Mouse (Mus musculus) stomach, postnatal 0 days (tissue): ENCODE results near the gene Bach1. TPM values are rescaled to one million over a fixed set of nuclear protein-coding genes. Genes with fewer than 3 reads are reported as not detected.

Experiments
- ATAC-seq: fragments of 200-750 bp; cut with Nextera tagmentation; 2 replicates; pipeline ENCODE4 v1.8.0; 2017; ENCODE audit not compliant: low FRiP score, low TSS enrichment
- DNase-seq: peaks from one replicate; pipeline ENCODE4 v3.0.0-alpha.2; 2016; ENCODE audit warnings: low spot score
- H3K27ac ChIP-seq: fragments of 300-500 bp; sonication (generic); replicated peaks from 2 replicates; pipeline ENCODE4 v1.5.1; 2014; ENCODE audit warnings: mild to moderate bottlenecking, control low read depth
- H3K27me3 ChIP-seq: fragments of 300-500 bp; sonication (generic); 2 replicates; pipeline ENCODE4 v1.6.1; 2014; ENCODE audit warnings: low read length; ENCODE audit not compliant: control insufficient read depth, insufficient read depth
- H3K36me3 ChIP-seq: fragments of 300-500 bp; sonication (generic); 2 replicates; pipeline ENCODE4 v1.6.1; 2014; ENCODE audit warnings: low read length, mixed read lengths; ENCODE audit not compliant: control insufficient read depth, insufficient read depth
- H3K4me1 ChIP-seq: fragments of 300-500 bp; sonication (generic); replicated peaks from 2 replicates; pipeline ENCODE4 v1.6.1; 2014; ENCODE audit warnings: antibody characterized with exemption; ENCODE audit not compliant: control insufficient read depth, insufficient read depth
- H3K4me2 ChIP-seq: fragments of 300-500 bp; sonication (generic); replicated peaks from 2 replicates; pipeline ENCODE4 v1.6.1; 2014; ENCODE audit warnings: low read depth, mild to moderate bottlenecking, control low read depth, moderate library complexity
- H3K4me3 ChIP-seq: fragments of 300-500 bp; sonication (generic); 2 replicates; pipeline ENCODE4 v1.5.1; 2014; ENCODE audit warnings: low read depth, low read length, control low read depth
- H3K9ac ChIP-seq: fragments of 300-500 bp; sonication (generic); 2 replicates; pipeline ENCODE4 v1.6.1; 2014; ENCODE audit warnings: mild to moderate bottlenecking, low read length, control low read depth, mixed read lengths
- H3K9me3 ChIP-seq: fragments of 300-500 bp; sonication (generic); 2 replicates; pipeline ENCODE4 v1.6.1; 2016; ENCODE audit warnings: low read length; ENCODE audit not compliant: control insufficient read depth
- CTCF ChIP-seq: IDR thresholded peaks from 2 replicates; pipeline ENCODE4 v1.5.1; 2016; ENCODE audit warnings: antibody characterized with exemption, low read depth, mild to moderate bottlenecking, moderate library complexity
- EP300 ChIP-seq: optimal IDR thresholded peaks from 2 replicates; pipeline ENCODE3; 2016; ENCODE audit warnings: antibody characterized with exemption
- WGBS: fragments of 180-500 bp; shearing (Covaris S2); extraction: QIAGEN DNeasy Blood & Tissue Kit; methylation state at CpG from one replicate; pipeline ENCODE4 v1.1.7; 2014; 5-methylcytosine and 5-hydroxymethylcytosine counted together
- polyA plus RNA-seq: library from polyadenylated mRNA; unstranded; fragments of >200 nt; fragmentation: Nextera tagmentation; extraction: Ambion mirVana; gene quantifications from 2 replicates; pipeline ENCODE4 v1.2.1, GENCODE M21; 2015

The Bach1 gene
- polyA plus RNA-seq, 1 experiment from 2014 or later, result 5.3 TPM

DNA sequence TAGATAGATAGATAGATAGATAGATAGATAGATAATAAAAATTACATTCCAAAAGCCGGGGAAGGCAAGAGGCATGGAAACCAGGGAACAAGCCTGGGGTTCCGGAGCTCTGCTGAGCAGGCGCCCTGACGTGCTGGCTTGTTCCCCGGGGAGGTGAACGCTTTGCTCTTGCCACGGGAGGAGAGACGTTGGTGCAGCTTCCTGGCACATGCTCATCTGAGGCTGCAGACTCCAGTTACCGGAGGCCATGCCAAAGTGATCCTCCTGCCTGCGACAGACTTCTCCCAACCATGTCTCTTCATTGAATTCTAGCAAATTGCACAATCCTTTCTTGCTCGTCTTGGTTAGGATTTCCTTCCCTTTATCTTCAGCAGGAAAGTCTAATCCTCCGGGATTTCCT lies 27.4 kb upstream of the Bach1 start:
- TF ChIP-seq CTCF, result no peak
- no peak for TF ChIP-seq EP300
- Histone ChIP-seq H3K4me2 (no peak overlapping the region), H3K9me3 (no peaks in the 10 kb centered on the region), H3K4me1 (no peaks in the 10 kb centered on the region), H3K9ac (no peak overlapping the region), H3K4me3 (no peak overlapping the region), H3K27ac (no peak overlapping the region), H3K27me3 (no peaks in the 10 kb centered on the region), H3K36me3 (no peaks in the 10 kb centered on the region)
- no peak for ATAC-seq
- WGBS, result 64% methylated on average over 12 of the region's 12 CpGs
- DNase-seq, result no peak

DNA sequence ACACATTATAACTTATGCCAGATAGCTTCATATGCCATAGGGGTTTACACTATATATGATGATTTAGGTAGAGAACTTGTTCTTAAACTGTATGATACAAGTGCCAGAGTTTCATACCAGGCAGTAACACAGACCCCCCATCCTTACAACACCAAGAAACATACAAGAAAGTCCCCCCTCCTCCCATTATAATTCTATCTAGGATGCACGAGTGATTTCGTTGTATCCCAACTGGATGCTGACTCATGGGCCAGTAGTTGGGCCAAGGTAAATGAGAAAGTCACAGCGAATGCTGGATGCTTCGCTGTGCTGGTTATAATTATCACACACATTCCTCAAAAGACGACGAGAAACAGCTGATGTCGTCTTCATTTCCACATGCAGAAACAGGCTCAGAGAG lies 25.6 kb upstream of the Bach1 start:
- no peak for ATAC-seq
- Histone ChIP-seq H3K9ac (no peak overlapping the region), H3K36me3 (no peaks in the 10 kb centered on the region), H3K4me1 (no peaks in the 10 kb centered on the region), H3K4me2 (no peak overlapping the region), H3K9me3 (no peaks in the 10 kb centered on the region), H3K27me3 (no peaks in the 10 kb centered on the region), H3K4me3 (no peak overlapping the region), H3K27ac (no peak overlapping the region)
- TF ChIP-seq EP300 (no peak), CTCF (no peak)
- no peak for DNase-seq
- 72% methylated on average over 7 of the region's 7 CpGs for WGBS

DNA sequence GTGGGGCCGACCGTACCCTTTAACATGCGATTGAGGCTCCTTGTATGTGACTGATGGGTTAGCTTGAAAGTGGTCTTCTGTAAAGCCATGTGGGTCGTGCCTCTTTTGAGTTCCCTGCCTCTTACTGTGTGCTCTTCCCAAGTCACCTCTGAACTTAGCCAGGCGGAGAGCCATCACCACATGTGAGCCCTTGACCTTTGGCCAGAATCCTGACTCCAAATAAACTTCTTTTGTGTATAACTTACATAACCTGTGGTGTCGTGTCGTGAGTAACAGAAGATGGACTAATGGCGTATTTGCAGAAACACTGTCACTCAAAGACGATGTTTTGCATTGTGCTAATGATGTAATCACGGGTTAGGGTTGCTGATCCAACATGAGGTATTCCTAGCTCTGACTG lies 22.6 kb upstream of the Bach1 start:
- Histone ChIP-seq H3K27ac (no peak overlapping the region), H3K36me3 (no peaks in the 10 kb centered on the region), H3K4me1 (no peaks in the 10 kb centered on the region), H3K4me2 (no peak overlapping the region), H3K27me3 (no peaks in the 10 kb centered on the region), H3K9ac (no peak overlapping the region), H3K4me3 (no peak overlapping the region), H3K9me3 (no peaks in the 10 kb centered on the region)
- no peak for TF ChIP-seq EP300
- TF ChIP-seq CTCF, result no peak
- WGBS, result 46% methylated on average over 10 of the region's 10 CpGs
- DNase-seq, result no peak
- no peak for ATAC-seq

DNA sequence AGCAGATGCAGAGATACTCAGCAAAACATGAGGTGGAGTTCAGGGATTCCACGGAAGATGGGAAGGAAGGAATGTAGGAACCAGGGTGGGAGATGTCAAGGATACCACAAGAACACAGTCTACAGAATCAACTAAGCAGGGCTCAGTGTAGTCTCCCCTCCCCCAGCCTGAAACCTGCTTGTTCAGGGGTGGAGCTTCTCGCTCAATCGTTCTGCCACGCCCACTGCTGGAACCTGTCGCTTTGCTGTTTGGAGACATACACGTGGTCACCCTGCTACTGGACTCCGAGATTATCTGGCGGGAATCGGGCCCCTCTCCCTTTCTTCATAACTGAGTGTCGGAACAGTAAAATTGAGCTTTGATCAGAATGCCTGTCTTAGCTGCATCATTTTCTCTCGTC lies 20.1 kb upstream of the Bach1 start:
- DNase-seq (peak; percentile 53), ATAC-seq (no peak)
- Histone ChIP-seq H3K9ac (no peak overlapping the region), H3K27ac (no peak overlapping the region), H3K27me3 (no peaks in the 10 kb centered on the region), H3K36me3 (no peaks in the 10 kb centered on the region), H3K4me3 (no peak overlapping the region), H3K4me1 (no peaks in the 10 kb centered on the region), H3K4me2 (no peak overlapping the region), H3K9me3 (no peaks in the 10 kb centered on the region)
- TF ChIP-seq EP300 (no peak), CTCF (no peak)
- WGBS, result 62% methylated on average over 11 of the region's 11 CpGs

DNA sequence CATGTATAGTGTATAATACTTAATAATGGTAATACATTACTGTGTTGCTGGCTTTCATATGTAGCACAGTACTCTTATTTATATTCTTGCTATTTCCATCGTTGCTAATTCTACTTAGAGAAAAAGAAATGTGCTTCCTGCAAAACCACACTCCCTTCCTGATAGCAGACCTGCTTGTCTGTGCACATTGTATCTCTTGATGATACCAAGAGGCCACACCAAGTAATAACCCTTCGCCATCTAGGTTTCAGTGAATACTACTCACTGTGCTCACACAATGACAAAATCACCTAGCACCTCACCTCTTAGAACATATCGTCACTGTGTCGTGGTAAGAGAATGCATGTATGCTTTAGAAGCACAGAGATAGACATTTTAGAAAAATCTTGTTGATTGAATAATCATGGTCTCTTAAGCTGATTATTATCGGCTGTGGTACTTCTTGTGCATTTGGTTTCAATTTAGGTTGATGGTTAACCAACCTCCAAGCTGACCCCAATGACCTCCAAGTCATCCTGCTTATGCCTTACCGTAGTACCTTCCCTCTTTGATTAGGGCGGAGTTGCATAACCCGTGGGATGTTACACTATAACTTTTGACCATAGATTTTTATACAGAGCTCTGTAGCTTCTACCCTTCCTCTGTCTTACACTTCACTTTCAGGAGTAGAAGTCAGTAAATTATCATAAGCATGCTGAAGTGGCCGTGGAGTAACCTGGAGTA lies 17.7 kb upstream of the Bach1 start:
- no peak overlapping the region for H3K9ac ChIP-seq
- DNase-seq (no peak), ATAC-seq (no peak)
- WGBS, result 85% methylated on average over 9 of the region's 9 CpGs
- H3K27me3 ChIP-seq, result no peaks in the 10 kb centered on the region
- no peak for TF ChIP-seq CTCF
- no peak for TF ChIP-seq EP300
- H3K9me3 ChIP-seq, result no peaks in the 10 kb centered on the region
- H3K4me3 ChIP-seq, result no peak overlapping the region
- H3K4me2 ChIP-seq, result no peak overlapping the region
- no peak overlapping the region for H3K27ac ChIP-seq
- H3K4me1 ChIP-seq, result no peaks in the 10 kb centered on the region
- H3K36me3 ChIP-seq, result no peaks in the 10 kb centered on the region

DNA sequence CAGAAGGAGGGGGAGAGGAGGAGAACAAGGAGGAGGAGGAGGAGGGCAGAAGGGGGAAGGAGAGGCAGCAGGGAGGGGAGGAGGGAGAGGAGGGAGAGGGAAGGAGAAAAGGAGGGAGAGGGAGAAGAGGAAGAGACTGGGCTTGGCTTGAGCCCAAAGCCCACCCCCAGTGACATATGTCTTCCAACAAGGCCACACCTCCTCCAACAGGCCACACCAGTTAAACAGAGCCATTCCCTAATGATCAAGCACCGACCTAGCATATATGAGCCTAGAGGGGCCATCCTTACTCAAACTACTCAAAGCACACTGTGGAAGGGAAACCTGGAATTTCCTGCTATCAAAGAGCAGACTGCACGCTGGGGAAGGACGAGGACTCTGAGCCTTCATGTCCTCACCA lies 16.9 kb upstream of the Bach1 start:
- H3K4me2 ChIP-seq, result no peak overlapping the region
- no peaks in the 10 kb centered on the region for H3K36me3 ChIP-seq
- H3K4me1 ChIP-seq, result no peaks in the 10 kb centered on the region
- H3K27me3 ChIP-seq, result no peaks in the 10 kb centered on the region
- ATAC-seq (no peak), DNase-seq (no peak)
- no peak for TF ChIP-seq CTCF
- no peak for TF ChIP-seq EP300
- no peak overlapping the region for H3K27ac ChIP-seq
- H3K9ac ChIP-seq, result no peak overlapping the region
- 56% methylated on average over 3 of the region's 3 CpGs for WGBS
- H3K4me3 ChIP-seq, result no peak overlapping the region
- no peaks in the 10 kb centered on the region for H3K9me3 ChIP-seq
